Mouse (Mus musculus) forebrain, embryonic 10.5 days (tissue): ENCODE results near the gene Eef1b2. TPM values are rescaled to one million over a fixed set of nuclear protein-coding genes. Genes with fewer than 3 reads are reported as not detected.

ENCODE experiments used
- DNase-seq: peaks from one replicate; pipeline ENCODE4 v3.0.0-alpha.2; 2017; ENCODE audit warnings: low spot score; ENCODE audit errors: extremely low spot score
- H3K27ac ChIP-seq: fragments of 300-500 bp; sonication (generic); 2 replicates; pipeline ENCODE4 v1.5.1; 2016; ENCODE audit warnings: mild to moderate bottlenecking
- H3K27me3 ChIP-seq: fragments of 300-500 bp; sonication (generic); 2 replicates; pipeline ENCODE4 v1.6.1; 2016; ENCODE audit warnings: mild to moderate bottlenecking; ENCODE audit not compliant: poor library complexity, severe bottlenecking
- H3K36me3 ChIP-seq: fragments of 300-500 bp; sonication (generic); replicated peaks from 2 replicates; pipeline ENCODE4 v1.6.1; 2016; ENCODE audit warnings: mild to moderate bottlenecking, moderate library complexity
- H3K4me1 ChIP-seq: fragments of 300-500 bp; sonication (generic); 2 replicates; pipeline ENCODE4 v1.6.1; 2016
- H3K4me3 ChIP-seq: fragments of 300-500 bp; sonication (generic); 2 replicates; pipeline ENCODE4 v1.5.1; 2016; ENCODE audit warnings: mild to moderate bottlenecking, moderate library complexity
- H3K9me3 ChIP-seq: fragments of 300-500 bp; sonication (generic); 2 replicates; pipeline ENCODE4 v1.6.1; 2016; ENCODE audit warnings: mild to moderate bottlenecking, moderate library complexity
- WGBS: fragments of 180-500 bp; shearing (Covaris S2); methylation state at CpG from one replicate; pipeline ENCODE4 v1.1.7; 2016; 5-methylcytosine and 5-hydroxymethylcytosine counted together
- microRNA-seq: library from miRNA; unstranded; fragments of <30 nt; microRNA quantifications from one replicate; pipeline ENCODE4, GENCODE M21; 2017
- polyA plus RNA-seq: library from polyadenylated mRNA; unstranded; fragments of >200 nt; fragmentation: Nextera tagmentation; extraction: Ambion mirVana; gene quantifications from 2 replicates; pipeline ENCODE4 v1.2.1, GENCODE M21; 2016

Gene Eef1b2
- polyA plus RNA-seq, 1 experiment from 2014 or later = 642 TPM

DNA sequence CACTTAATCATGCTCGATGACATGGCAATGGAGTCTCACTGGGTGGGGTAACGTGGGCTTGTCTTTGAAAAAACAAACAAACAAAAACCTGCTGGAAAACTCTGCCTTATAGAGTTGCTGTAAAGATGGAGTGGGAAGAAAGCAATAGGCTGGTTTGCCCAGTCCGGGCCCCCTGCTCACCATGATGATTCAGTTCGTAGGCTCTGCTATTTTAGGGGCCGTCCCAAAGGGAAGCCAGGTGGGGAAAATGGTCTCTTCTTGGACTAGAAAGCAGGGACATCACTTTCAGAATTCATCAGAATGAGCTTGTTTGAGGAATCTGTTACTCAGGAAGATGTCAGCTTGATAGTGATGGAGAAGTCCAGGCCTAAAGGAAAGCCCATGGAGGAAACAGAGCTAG, 50.6 kb downstream of the Eef1b2 start:
- no peak for DNase-seq
- H3K4me1 ChIP-seq = peaks cover 8% of the 10 kb centered on the region
- no peak overlapping the region for H3K27ac ChIP-seq
- no peak overlapping the region for H3K4me3 ChIP-seq
- H3K36me3 ChIP-seq = no peaks in the 10 kb centered on the region
- H3K9me3 ChIP-seq = no peaks in the 10 kb centered on the region
- H3K27me3 ChIP-seq = no peaks in the 10 kb centered on the region
- 81% methylated on average over 5 of the region's 5 CpGs for WGBS

Small RNA genes within 50 kb of the gene (microRNA-seq; reads per million reads assigned to microRNA genes)
- not detected for gene Gm24557
- gene Gm27512 = not detected

Other genes with a start within 250 kb of the Eef1b2 start
- gene Ino80d, start 62.2 kb upstream of the Eef1b2 start, polyA plus RNA-seq = 9.9 and 11.1 TPM in 2 replicates
- gene Ndufs1, start within 50 bp of the Eef1b2 start, polyA plus RNA-seq = 147 and 151 TPM in 2 replicates
- 0.26 and 0.33 TPM in 2 replicates for gene Gpr1, start 37.7 kb downstream of the Eef1b2 start, polyA plus RNA-seq
- 21.6 and 25.1 TPM in 2 replicates for gene Zdbf2, start 96.4 kb downstream of the Eef1b2 start, polyA plus RNA-seq